Mouse (Mus musculus): Measurements from ENCODE around the gene Gm20388.

DNA sequence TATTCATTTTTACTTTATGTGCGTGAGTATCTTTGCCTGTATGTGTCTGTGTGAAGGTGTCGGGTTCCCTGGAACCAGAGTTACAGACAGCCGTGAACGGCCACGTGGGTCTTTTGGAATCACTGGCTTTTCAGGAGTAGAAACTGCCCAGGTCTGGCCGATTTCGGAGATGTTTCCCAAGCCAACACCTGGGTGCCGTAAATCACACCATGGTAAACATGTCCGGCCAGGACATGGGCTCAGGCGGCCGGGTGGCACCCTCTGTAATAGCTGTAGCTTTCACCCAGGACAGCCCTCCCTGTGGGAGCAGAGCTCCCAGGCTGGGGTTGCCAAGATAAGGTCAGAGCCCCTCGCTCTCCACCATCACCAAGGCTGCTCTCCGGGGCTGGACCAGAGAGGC, 974.2 kb downstream of the Gm20388 start:
- no peak for TF ChIP-seq POLR2A (IDR thresholded peaks at IDR 0.05; ENCODE audit: extremely low read depth, insufficient read depth, low read length)
- no peak for TF ChIP-seq CTCF (IDR thresholded peaks at IDR 0.05; ENCODE audit: extremely low read depth, insufficient read depth, low read length)

Measured in cortical plate, adult 2 months (tissue).